Mouse (Mus musculus) midbrain, embryonic 10.5 days (tissue): ENCODE data around the gene Casd1. TPM values are rescaled to one million over a fixed set of nuclear protein-coding genes. Genes with fewer than 3 reads are reported as not detected.
"Not testable (repeated sequence)": the region's sequence is repeated elsewhere in the genome, so short reads cannot be mapped to it uniquely, and the experiment has no call there.

ENCODE experiments used
- DNase-seq: peaks from one replicate; pipeline ENCODE4 v3.0.0-alpha.2; 2017; ENCODE audit warnings: low spot score
- H3K27ac ChIP-seq: fragments of 300-500 bp; sonication (generic); replicated peaks from 2 replicates; pipeline ENCODE4 v1.5.1; 2016; ENCODE audit warnings: mild to moderate bottlenecking
- H3K27me3 ChIP-seq: fragments of 300-500 bp; sonication (generic); 2 replicates; pipeline ENCODE4 v1.6.1; 2016; ENCODE audit warnings: low read depth, mild to moderate bottlenecking; ENCODE audit not compliant: poor library complexity, severe bottlenecking
- H3K36me3 ChIP-seq: fragments of 300-500 bp; sonication (generic); 2 replicates; pipeline ENCODE4 v1.6.1; 2016; ENCODE audit warnings: mild to moderate bottlenecking, moderate library complexity
- H3K4me1 ChIP-seq: fragments of 300-500 bp; sonication (generic); 2 replicates; pipeline ENCODE4 v1.6.1; 2016
- H3K4me3 ChIP-seq: fragments of 300-500 bp; sonication (generic); 2 replicates; pipeline ENCODE4 v1.5.1; 2016; ENCODE audit warnings: mild to moderate bottlenecking, moderate library complexity
- H3K9me3 ChIP-seq: fragments of 300-500 bp; sonication (generic); replicated peaks from 2 replicates; pipeline ENCODE4 v1.6.1; 2016; ENCODE audit warnings: mild to moderate bottlenecking
- WGBS: fragments of 180-500 bp; shearing (Covaris S2); methylation state at CpG from one replicate; pipeline ENCODE4 v1.1.7; 2016; 5-methylcytosine and 5-hydroxymethylcytosine counted together
- polyA plus RNA-seq: library from polyadenylated mRNA; unstranded; fragments of >200 nt; fragmentation: Nextera tagmentation; extraction: Ambion mirVana; gene quantifications from 2 replicates; pipeline ENCODE4 v1.2.1, GENCODE M21; 2016

The Casd1 gene
- polyA plus RNA-seq, 1 experiment from 2014 or later, result 32.2 TPM

GRCm38 (mm10) chr6:4633189-4633588 is 32.5 kb downstream of the Casd1 start:
- DNase-seq, result no peak
- Histone ChIP-seq H3K4me1 (peaks cover 36% of the 10 kb centered on the region), H3K27ac (no peak overlapping the region), H3K36me3 (peaks cover 41% of the 10 kb centered on the region), H3K9me3 (no peaks in the 10 kb centered on the region), H3K4me3 (no peak overlapping the region), H3K27me3 (no peaks in the 10 kb centered on the region)
- WGBS, result 44% methylated on average over 4 of the region's 4 CpGs

- Histone ChIP-seq H3K4me1 (peaks cover 36% of the 10 kb centered on the region), H3K36me3 (peaks cover 38% of the 10 kb centered on the region), H3K27me3 (no peaks in the 10 kb centered on the region), H3K27ac (peak overlapping the region; percentile 46), H3K9me3 (no peaks in the 10 kb centered on the region), H3K4me3 (no peak overlapping the region)
- DNase-seq, result no peak
- 74% methylated on average over 1 of the region's 1 CpGs for WGBS
These were observed 34.2 kb downstream of the Casd1 start for GRCm38 (mm10) chr6:4634804-4635203.

GRCm38 (mm10) chr6:4642068-4642467 is 41.4 kb downstream of the Casd1 start:
- no peak for DNase-seq
- no peak overlapping the region for H3K4me3 ChIP-seq

GRCm38 (mm10) chr6:4647351-4647750 is 46.7 kb downstream of the Casd1 start:
- H3K36me3 ChIP-seq, result peaks cover 2% of the 10 kb centered on the region
- DNase-seq, result no peak
- no peaks in the 10 kb centered on the region for H3K4me1 ChIP-seq
- H3K9me3 ChIP-seq, result no peaks in the 10 kb centered on the region
- 89% methylated on average over 3 of the region's 3 CpGs for whole genome bisulfite sequencing
- H3K4me3 ChIP-seq, result no peak overlapping the region
- no peak overlapping the region for H3K27ac ChIP-seq
- no peaks in the 10 kb centered on the region for H3K27me3 ChIP-seq

More at GRCm38 (mm10) chr6:4642068-4642467, 41.4 kb downstream of the Casd1 start:
- H3K36me3 ChIP-seq, result peaks cover 38% of the 10 kb centered on the region
- H3K27me3 ChIP-seq, result no peaks in the 10 kb centered on the region
- WGBS, result 95% methylated on average over 7 of the region's 7 CpGs
- H3K9me3 ChIP-seq, result no peaks in the 10 kb centered on the region
- no peak overlapping the region for H3K27ac ChIP-seq
- H3K4me1 ChIP-seq, result no peaks in the 10 kb centered on the region

GRCm38 (mm10) chr6:4652596-4653134 is 52.0 kb downstream of the Casd1 start:
- Histone ChIP-seq H3K27ac (no peak overlapping the region), H3K36me3 (no peaks in the 10 kb centered on the region), H3K27me3 (no peaks in the 10 kb centered on the region), H3K9me3 (peaks cover 6% of the 10 kb centered on the region; the same call in 1 of the 2 replicates), H3K4me1 (no peaks in the 10 kb centered on the region), H3K4me3 (no peak overlapping the region)
- 82% methylated on average over 8 of the region's 8 CpGs for WGBS
- no peak for DNase-seq

GRCm38 (mm10) chr6:4653741-4654140 is 53.1 kb downstream of the Casd1 start:
- WGBS, result 96% methylated on average over 12 of the region's 12 CpGs

GRCm38 (mm10) chr6:4655466-4655865 is 54.8 kb downstream of the Casd1 start:
- Histone ChIP-seq H3K36me3 (no peaks in the 10 kb centered on the region), H3K4me3 (no peak overlapping the region), H3K27ac (no peak overlapping the region), H3K27me3 (no peaks in the 10 kb centered on the region), H3K9me3 (peaks cover 6% of the 10 kb centered on the region; the same call in 1 of the 2 replicates), H3K4me1 (peaks cover 2% of the 10 kb centered on the region)
- DNase-seq, result no peak
- WGBS, result 77% methylated on average over 5 of the region's 5 CpGs

More at GRCm38 (mm10) chr6:4653741-4654140, 53.1 kb downstream of the Casd1 start:
- H3K27me3 ChIP-seq, H3K4me1 ChIP-seq, DNase-seq, H3K36me3 ChIP-seq, H3K27ac ChIP-seq, H3K9me3 ChIP-seq, H3K4me3 ChIP-seq: not testable (repeated sequence)

GRCm38 (mm10) chr6:4655924-4656323 is 55.3 kb downstream of the Casd1 start:
- Histone ChIP-seq H3K27ac (no peak overlapping the region), H3K4me3 (no peak overlapping the region), H3K9me3 (peaks cover 6% of the 10 kb centered on the region; the same call in 1 of the 2 replicates), H3K4me1 (peaks cover 6% of the 10 kb centered on the region), H3K27me3 (no peaks in the 10 kb centered on the region), H3K36me3 (no peaks in the 10 kb centered on the region)
- DNase-seq, result no peak
- WGBS, result 92% methylated on average over 4 of the region's 4 CpGs

- no peaks in the 10 kb centered on the region for H3K36me3 ChIP-seq
- H3K9me3 ChIP-seq, result no peaks in the 10 kb centered on the region
- WGBS, result 84% methylated on average over 13 of the region's 13 CpGs
- no peaks in the 10 kb centered on the region for H3K27me3 ChIP-seq
- peaks cover 13% of the 10 kb centered on the region for H3K4me1 ChIP-seq
- no peak overlapping the region for H3K4me3 ChIP-seq
- no peak overlapping the region for H3K27ac ChIP-seq
- no peak for DNase-seq
These were observed 58.2 kb downstream of the Casd1 start for GRCm38 (mm10) chr6:4658861-4659260.

GRCm38 (mm10) chr6:4663516-4663915 is 62.9 kb downstream of the Casd1 start:
- Histone ChIP-seq H3K36me3 (no peaks in the 10 kb centered on the region), H3K9me3 (no peaks in the 10 kb centered on the region), H3K27me3 (no peaks in the 10 kb centered on the region), H3K4me1 (peaks cover 13% of the 10 kb centered on the region), H3K27ac (no peak overlapping the region), H3K4me3 (no peak overlapping the region)
- DNase-seq, result no peak
- 64% methylated on average over 2 of the region's 2 CpGs for WGBS

GRCm38 (mm10) chr6:4664313-4664712 is 63.7 kb downstream of the Casd1 start:
- Histone ChIP-seq H3K27ac (no peak overlapping the region), H3K4me3 (no peak overlapping the region), H3K36me3 (no peaks in the 10 kb centered on the region), H3K27me3 (no peaks in the 10 kb centered on the region), H3K9me3 (no peaks in the 10 kb centered on the region), H3K4me1 (peaks cover 13% of the 10 kb centered on the region)
- DNase-seq, result no peak
- WGBS, result 78% methylated on average over 2 of the region's 2 CpGs

- H3K4me3 ChIP-seq, result no peak overlapping the region
- H3K27ac ChIP-seq, result no peak overlapping the region
- peaks cover 13% of the 10 kb centered on the region for H3K4me1 ChIP-seq
- DNase-seq, result no peak
- H3K36me3 ChIP-seq, result no peaks in the 10 kb centered on the region
- no peaks in the 10 kb centered on the region for H3K9me3 ChIP-seq
- WGBS, result 95% methylated on average over 6 of the region's 6 CpGs
- H3K27me3 ChIP-seq, result no peaks in the 10 kb centered on the region
These were observed 64.5 kb downstream of the Casd1 start for GRCm38 (mm10) chr6:4665154-4665553.

GRCm38 (mm10) chr6:4677356-4677761 is 76.7 kb downstream of the Casd1 start:
- H3K9me3 ChIP-seq, result no peaks in the 10 kb centered on the region
- WGBS, result 18% methylated on average over 1 of the region's 1 CpGs
- peaks cover 35% of the 10 kb centered on the region for H3K36me3 ChIP-seq
- no peaks in the 10 kb centered on the region for H3K27me3 ChIP-seq
- peak overlapping the region; percentile 9; the same call in 1 of the 2 replicates for H3K27ac ChIP-seq
- DNase-seq, result no peak
- no peak overlapping the region for H3K4me3 ChIP-seq
- peaks cover 10% of the 10 kb centered on the region for H3K4me1 ChIP-seq
